Mouse (Mus musculus): ENCODE measurements at regions not wholly inside any gene's neighbourhood (a gene's known extent, or its start where the extent isn't known, plus 50 kb on each side); places are given as distances from the start of the nearest gene placed in this dataset.
A peak's percentile ranks its signal among the peaks of the same experiment; 100 is the strongest.

GRCm38 (mm10) chr5:83991513-83991912 lies 425.7 kb downstream of the Epha5 start:
- intact Hi-C loops (cut with DNase I), result no loop called here
- DNase-seq (ENCODE audit: low spot score in 2 of 2), result no peak

GRCm38 (mm10) chr5:83990679-83991498 lies 426.3 kb downstream of the Epha5 start:
- intact Hi-C loops (cut with DNase I), result no loop called here
- DNase-seq (ENCODE audit: low spot score in 2 of 2), result peak in 1 of 2 experiments; percentile 9

GRCm38 (mm10) chr5:83961573-83961972 lies 455.6 kb downstream of the Epha5 start:
- intact Hi-C loops (cut with DNase I), result no loop called here

DNA sequence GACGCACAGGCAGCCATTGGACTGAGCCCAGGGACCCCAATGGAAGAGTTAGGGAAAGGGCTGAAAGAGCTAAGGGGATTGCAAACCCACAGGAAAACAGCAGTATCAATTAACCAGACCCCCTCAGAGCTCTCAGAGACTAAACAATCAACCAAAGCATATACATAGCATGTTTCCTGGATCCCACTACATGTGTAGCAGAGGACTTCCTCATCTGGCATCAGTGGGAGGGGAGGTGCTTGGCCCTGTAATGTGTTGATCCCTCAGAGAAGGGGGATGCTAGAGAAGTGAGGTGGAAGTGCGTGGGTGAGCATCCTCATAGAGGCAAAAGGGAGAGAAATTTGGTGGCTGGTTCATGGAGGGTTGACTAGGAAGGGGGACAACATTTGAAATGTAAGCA lies 458.4 kb downstream of the Epha5 start:
- DNase-seq (ENCODE audit: low spot score in 2 of 2), result no peak
- intact Hi-C loops (cut with DNase I), result no loop called here

More at GRCm38 (mm10) chr5:83961573-83961972, 455.6 kb downstream of the Epha5 start:
- no peak for DNase-seq (ENCODE audit: low spot score in 2 of 2)

- DNase-seq (ENCODE audit: low spot score in 2 of 2), result no peak
- intact Hi-C loops (cut with DNase I), result no loop called here
Measured at GRCm38 (mm10) chr5:83958196-83958595, 459.0 kb downstream of the Epha5 start.
